Mouse (Mus musculus) hindbrain, embryonic 13.5 days (tissue): ENCODE measurements around the gene Tmem82. TPM values are rescaled to one million over a fixed set of nuclear protein-coding genes. Genes with fewer than 3 reads are reported as not detected.
"Not testable (repeated sequence)": the region's sequence is repeated elsewhere in the genome, so short reads cannot be mapped to it uniquely, and the experiment has no call there.

ENCODE experiments used
- ATAC-seq: fragments of 200-750 bp; cut with Nextera tagmentation; 2 replicates; pipeline ENCODE4 v1.8.0; 2017; ENCODE audit warnings: moderate TSS enrichment; ENCODE audit not compliant: low FRiP score
- H3K27ac ChIP-seq: fragments of 300-500 bp; sonication (generic); 2 replicates; pipeline ENCODE4 v1.5.1; 2015; ENCODE audit warnings: inconsistent platforms, mild to moderate bottlenecking, moderate library complexity
- H3K27me3 ChIP-seq: fragments of 300-500 bp; sonication (generic); 2 replicates; pipeline ENCODE4 v1.6.1; 2015; ENCODE audit warnings: mild to moderate bottlenecking, inconsistent platforms
- H3K36me3 ChIP-seq: fragments of 300-500 bp; sonication (generic); 2 replicates; pipeline ENCODE4 v1.6.1; 2015; ENCODE audit warnings: mild to moderate bottlenecking, inconsistent platforms
- H3K4me1 ChIP-seq: fragments of 300-500 bp; sonication (generic); replicated peaks from 2 replicates; pipeline ENCODE4 v1.6.1; 2015; ENCODE audit warnings: inconsistent platforms
- H3K4me2 ChIP-seq: fragments of 300-500 bp; sonication (generic); 2 replicates; pipeline ENCODE4 v1.6.1; 2015; ENCODE audit warnings: inconsistent platforms, mild to moderate bottlenecking, moderate library complexity
- H3K4me3 ChIP-seq: fragments of 300-500 bp; sonication (generic); 2 replicates; pipeline ENCODE4 v1.5.1; 2015; ENCODE audit warnings: mild to moderate bottlenecking, inconsistent platforms
- H3K9ac ChIP-seq: fragments of 300-500 bp; sonication (generic); 2 replicates; pipeline ENCODE4 v1.6.1; 2015; ENCODE audit warnings: mild to moderate bottlenecking, inconsistent platforms
- H3K9me3 ChIP-seq: fragments of 300-500 bp; sonication (generic); 2 replicates; pipeline ENCODE4 v1.6.1; 2016; ENCODE audit warnings: inconsistent platforms
- WGBS: fragments of 180-500 bp; shearing (Covaris S2); methylation state at CpG from one replicate; pipeline ENCODE4 v1.1.7; 2015; 5-methylcytosine and 5-hydroxymethylcytosine counted together
- polyA plus RNA-seq: library from polyadenylated mRNA; unstranded; fragments of >200 nt; fragmentation: Nextera tagmentation; extraction: Ambion mirVana; gene quantifications from 2 replicates; pipeline ENCODE4 v1.2.1, GENCODE M21; 2015

The Tmem82 gene
- polyA plus RNA-seq, 1 experiment from 2014 or later = 0.43 TPM

DNA sequence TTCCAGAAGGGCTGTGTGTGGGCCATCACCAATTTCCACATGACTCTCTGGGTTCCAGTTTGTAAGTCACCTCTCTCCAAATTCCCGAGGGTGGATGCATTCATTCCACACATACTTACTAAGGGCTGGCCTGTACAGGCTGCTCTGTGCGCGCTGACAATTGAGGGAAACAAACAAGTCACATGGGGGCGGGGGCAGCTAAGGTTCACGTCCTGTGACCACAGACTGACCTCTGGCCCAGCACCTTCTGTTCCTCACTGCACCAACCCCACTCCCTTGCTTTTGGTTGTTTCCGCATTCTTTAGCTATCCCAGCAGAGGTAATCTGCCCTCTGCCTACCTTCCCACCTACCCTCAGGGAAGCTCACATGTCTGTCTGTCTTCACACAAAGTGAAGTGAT is 48.4 kb downstream of the Tmem82 start:
- H3K4me3 ChIP-seq = no peak overlapping the region
- H3K27me3 ChIP-seq = no peaks in the 10 kb centered on the region; the same call in 1 of the 2 replicates
- no peak overlapping the region for H3K4me2 ChIP-seq
- no peak for ATAC-seq
- no peaks in the 10 kb centered on the region for H3K4me1 ChIP-seq
- no peaks in the 10 kb centered on the region for H3K36me3 ChIP-seq
- no peak overlapping the region for H3K9ac ChIP-seq
- H3K9me3 ChIP-seq = no peaks in the 10 kb centered on the region
- 63% methylated on average over 6 of the region's 6 CpGs for WGBS
- no peak overlapping the region for H3K27ac ChIP-seq

DNA sequence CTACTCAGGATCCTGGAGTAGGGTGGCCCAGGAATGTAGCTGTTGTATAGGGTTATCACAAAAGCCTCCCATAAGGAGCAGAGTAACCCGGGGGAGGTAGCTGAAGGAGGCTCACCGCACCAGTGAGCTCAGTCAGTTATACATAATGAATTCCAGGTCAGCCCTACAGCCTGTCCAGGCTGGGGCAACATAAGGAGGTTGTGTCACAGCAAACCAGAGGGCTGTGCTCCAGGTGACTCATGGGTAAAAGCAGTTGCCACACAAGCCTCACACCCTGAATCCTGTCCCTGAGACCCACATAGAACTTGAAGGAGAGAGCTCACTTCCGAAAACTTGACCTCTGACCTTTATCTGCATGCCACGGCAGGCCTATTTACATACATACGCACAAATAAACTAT is 49.5 kb downstream of the Tmem82 start:
- Histone ChIP-seq H3K4me2 (no peak overlapping the region), H3K4me1 (no peaks in the 10 kb centered on the region), H3K27ac (no peak overlapping the region), H3K36me3 (no peaks in the 10 kb centered on the region), H3K9me3 (no peaks in the 10 kb centered on the region), H3K4me3 (no peak overlapping the region), H3K27me3 (no peaks in the 10 kb centered on the region), H3K9ac (no peak overlapping the region)
- 89% methylated on average over 5 of the region's 5 CpGs for WGBS
- no peak for ATAC-seq

DNA sequence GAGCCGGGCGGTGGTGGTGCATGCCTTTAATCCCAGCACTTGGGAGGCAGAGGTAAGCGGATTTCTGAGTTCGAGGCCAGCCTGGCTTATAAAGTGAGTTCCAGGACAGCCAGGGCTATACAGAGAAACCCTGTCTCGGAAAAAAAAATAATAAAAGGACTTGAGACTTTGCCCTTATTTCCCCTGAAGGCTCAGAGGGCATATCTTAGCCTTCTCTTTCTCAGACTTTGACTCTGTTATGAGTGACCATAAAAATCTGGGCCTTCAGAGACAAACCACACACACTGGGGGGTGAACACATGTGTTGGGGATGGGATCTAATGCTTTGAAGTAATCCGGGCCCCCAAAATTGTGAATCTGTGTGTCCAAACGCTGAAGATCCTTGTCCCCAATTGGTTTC is 51.3 kb downstream of the Tmem82 start:
- H3K4me1 ChIP-seq, H3K9me3 ChIP-seq, H3K9ac ChIP-seq, H3K4me3 ChIP-seq, H3K36me3 ChIP-seq, H3K27ac ChIP-seq, H3K4me2 ChIP-seq, H3K27me3 ChIP-seq, ATAC-seq: not testable (repeated sequence)
- 90% methylated on average over 7 of the region's 7 CpGs for WGBS

DNA sequence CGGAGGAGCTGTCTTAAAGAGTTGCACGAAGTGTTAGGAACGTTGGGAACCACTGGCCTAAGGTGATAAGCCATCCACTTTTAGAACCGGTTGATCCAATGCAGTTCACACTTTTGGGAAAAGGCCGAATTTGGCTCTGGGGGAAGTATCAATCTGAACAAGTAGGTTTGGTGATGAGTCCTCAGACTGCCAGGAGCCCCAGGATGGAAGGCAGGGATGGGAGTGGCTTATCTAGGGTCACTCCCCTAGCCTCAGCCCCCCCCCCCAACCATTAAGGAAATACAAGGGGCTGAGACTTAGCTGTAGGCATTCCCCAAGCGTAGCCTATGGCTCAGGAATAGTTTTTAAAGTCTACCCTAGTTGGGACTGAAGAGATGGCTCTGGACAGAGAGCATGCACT is 52.2 kb downstream of the Tmem82 start:
- Histone ChIP-seq H3K9ac (no peak overlapping the region), H3K4me2 (no peak overlapping the region), H3K36me3 (no peaks in the 10 kb centered on the region), H3K4me3 (no peak overlapping the region), H3K27me3 (no peaks in the 10 kb centered on the region), H3K4me1 (no peaks in the 10 kb centered on the region), H3K27ac (no peak overlapping the region), H3K9me3 (no peaks in the 10 kb centered on the region)
- ATAC-seq = no peak
- 89% methylated on average over 6 of the region's 6 CpGs for WGBS

DNA sequence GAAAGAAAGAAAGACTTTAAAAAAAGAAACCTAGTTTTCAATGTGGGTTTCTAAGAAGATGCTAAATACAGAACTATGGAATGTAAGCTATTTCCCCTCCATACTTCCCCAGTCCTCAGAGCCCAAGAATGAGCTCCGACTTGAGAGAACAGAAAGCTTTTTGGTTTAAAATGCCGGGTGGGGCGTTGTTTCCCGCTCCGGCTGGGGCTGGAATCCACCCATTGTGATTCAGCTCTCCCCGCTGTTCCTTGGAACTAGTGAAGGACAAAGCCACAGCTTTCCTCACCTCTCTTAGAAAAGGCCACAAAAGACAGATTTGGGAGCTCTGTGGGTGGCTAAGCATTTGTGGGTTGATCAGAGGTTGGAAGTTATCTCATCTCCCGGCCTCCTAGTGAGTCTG is 53.1 kb downstream of the Tmem82 start:
- ATAC-seq = no peak
- Histone ChIP-seq H3K4me3 (no peak overlapping the region), H3K27ac (no peak overlapping the region), H3K9me3 (no peaks in the 10 kb centered on the region), H3K27me3 (no peaks in the 10 kb centered on the region), H3K4me1 (no peaks in the 10 kb centered on the region), H3K9ac (no peak overlapping the region), H3K4me2 (no peak overlapping the region), H3K36me3 (no peaks in the 10 kb centered on the region)
- 20% methylated on average over 7 of the region's 7 CpGs for WGBS

DNA sequence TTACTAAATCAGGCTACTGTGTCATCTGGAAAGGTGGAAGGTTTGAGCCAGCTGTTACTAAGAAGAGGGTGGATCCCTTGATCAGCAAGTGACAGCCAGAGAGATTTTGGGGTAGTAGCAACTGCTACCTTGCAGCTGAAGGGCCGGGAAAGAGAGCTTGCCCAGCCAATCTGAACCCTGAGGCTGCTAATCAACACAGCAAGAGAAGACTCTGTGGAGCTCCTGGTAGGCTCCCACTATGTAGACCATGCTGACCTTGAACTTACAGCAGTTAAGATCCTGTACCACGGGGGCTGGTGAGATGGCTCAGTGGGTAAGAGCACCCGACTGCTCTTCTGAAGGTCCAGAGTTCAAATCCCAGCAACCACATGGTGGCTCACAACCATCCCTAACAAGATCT is 53.8 kb downstream of the Tmem82 start:
- peaks cover 3% of the 10 kb centered on the region; the same call in 1 of the 2 replicates for H3K4me1 ChIP-seq
- no peak overlapping the region for H3K4me2 ChIP-seq
- ATAC-seq = no peak
- H3K9me3 ChIP-seq = no peaks in the 10 kb centered on the region
- no peak overlapping the region for H3K27ac ChIP-seq
- H3K36me3 ChIP-seq = no peaks in the 10 kb centered on the region
- H3K4me3 ChIP-seq = no peak overlapping the region
- WGBS = 86% methylated on average over 3 of the region's 3 CpGs
- H3K27me3 ChIP-seq = no peaks in the 10 kb centered on the region
- no peak overlapping the region for H3K9ac ChIP-seq

DNA sequence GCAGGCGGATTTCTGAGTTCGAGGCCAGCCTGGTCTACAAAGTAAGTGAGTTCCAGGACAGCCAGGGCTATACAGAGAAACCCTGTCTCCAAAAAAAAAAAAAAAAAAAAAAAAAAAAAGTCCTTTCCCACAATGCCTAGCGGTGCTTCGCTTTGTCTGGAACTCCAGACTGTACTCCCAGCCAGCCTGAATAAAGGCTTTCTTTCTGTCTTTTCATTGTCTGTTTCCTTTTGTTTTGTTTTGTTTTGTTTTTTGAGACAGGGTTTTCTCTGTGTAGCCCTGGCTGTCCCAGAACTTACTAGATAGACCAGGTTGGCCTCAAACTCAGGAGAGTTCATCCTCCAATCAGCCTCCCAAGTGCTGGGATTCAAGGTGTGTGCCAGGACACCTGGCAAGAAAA is 54.2 kb downstream of the Tmem82 start:
- no peak overlapping the region for H3K9ac ChIP-seq
- H3K4me3 ChIP-seq = no peak overlapping the region
- no peaks in the 10 kb centered on the region for H3K9me3 ChIP-seq
- no peaks in the 10 kb centered on the region for H3K36me3 ChIP-seq
- H3K27ac ChIP-seq = no peak overlapping the region
- no peak for ATAC-seq
- H3K4me2 ChIP-seq = no peak overlapping the region
- H3K27me3 ChIP-seq = no peaks in the 10 kb centered on the region
- 94% methylated on average over 4 of the region's 4 CpGs for WGBS
- H3K4me1 ChIP-seq = peaks cover 7% of the 10 kb centered on the region

Other genes starting within 250 kb of the Tmem82 start
- 0.16 and 0.21 TPM in 2 replicates for gene Clcnka, start 219.9 kb downstream of the Tmem82 start, polyA plus RNA-seq
- not detected in 2 replicates for gene Clcnkb, start 202.6 kb downstream of the Tmem82 start, polyA plus RNA-seq
- 0.06 and 0.08 TPM in 2 replicates for gene Hspb7, start 197.9 kb downstream of the Tmem82 start, polyA plus RNA-seq
- not detected in 2 replicates for gene Srarp, start 182.5 kb downstream of the Tmem82 start, polyA plus RNA-seq
- gene Zbtb17, start 174.0 kb downstream of the Tmem82 start, polyA plus RNA-seq = 50.0 and 50.3 TPM in 2 replicates
- 19.2 and 19.7 TPM in 2 replicates for gene Spen, start 80.0 kb downstream of the Tmem82 start, polyA plus RNA-seq
- 41.0 and 43.3 TPM in 2 replicates for gene Fblim1, start 12.5 kb downstream of the Tmem82 start, polyA plus RNA-seq
- gene Slc25a34, start 5.2 kb upstream of the Tmem82 start, polyA plus RNA-seq = 0.26 TPM in 1 of 2 replicates, not detected in the other
- gene Plekhm2, start 46.3 kb upstream of the Tmem82 start, polyA plus RNA-seq = 6.9 and 8.2 TPM in 2 replicates
- 0.44 and 2.8 TPM in 2 replicates for gene Rsc1a1, start 67.0 kb upstream of the Tmem82 start, polyA plus RNA-seq
- gene Ddi2, start 104.8 kb upstream of the Tmem82 start, polyA plus RNA-seq = 14.9 and 16.0 TPM in 2 replicates
- not detected in 2 replicates for gene Agmat, start 128.0 kb upstream of the Tmem82 start, polyA plus RNA-seq
- 6.5 and 6.6 TPM in 2 replicates for gene Dnajc16, start 172.3 kb upstream of the Tmem82 start, polyA plus RNA-seq
- gene Casp9, start 175.0 kb upstream of the Tmem82 start, polyA plus RNA-seq = 20.2 and 21.6 TPM in 2 replicates
- not detected in 2 replicates for gene Cela2a, start 207.5 kb upstream of the Tmem82 start, polyA plus RNA-seq
- not detected in 2 replicates for gene Ctrc, start 227.7 kb upstream of the Tmem82 start, polyA plus RNA-seq